Mouse (Mus musculus) forebrain, embryonic 13.5 days (tissue): Measurements from ENCODE around the gene Abhd4. TPM values are rescaled to one million over a fixed set of nuclear protein-coding genes. Genes with fewer than 3 reads are reported as not detected.

Experiments used
- ATAC-seq: fragments of 200-750 bp; cut with Nextera tagmentation; 2 replicates; pipeline ENCODE4 v1.8.0; 2017
- H3K27ac ChIP-seq: fragments of 300-500 bp; sonication (generic); 2 replicates; pipeline ENCODE4 v1.5.1; 2015; ENCODE audit warnings: inconsistent platforms, mild to moderate bottlenecking, moderate library complexity
- H3K27me3 ChIP-seq: fragments of 300-500 bp; sonication (generic); 2 replicates; pipeline ENCODE4 v1.6.1; 2015; ENCODE audit warnings: mild to moderate bottlenecking, inconsistent platforms
- H3K36me3 ChIP-seq: fragments of 300-500 bp; sonication (generic); 2 replicates; pipeline ENCODE4 v1.6.1; 2015; ENCODE audit warnings: mild to moderate bottlenecking, inconsistent platforms; ENCODE audit not compliant: poor library complexity, severe bottlenecking
- H3K4me1 ChIP-seq: fragments of 300-500 bp; sonication (generic); 2 replicates; pipeline ENCODE4 v1.6.1; 2015; ENCODE audit warnings: inconsistent platforms
- H3K4me2 ChIP-seq: fragments of 300-500 bp; sonication (generic); 2 replicates; pipeline ENCODE4 v1.6.1; 2015; ENCODE audit warnings: inconsistent platforms, mild to moderate bottlenecking, moderate library complexity
- H3K4me3 ChIP-seq: fragments of 300-500 bp; sonication (generic); 2 replicates; pipeline ENCODE4 v1.5.1; 2015; ENCODE audit warnings: mild to moderate bottlenecking, inconsistent platforms
- H3K9ac ChIP-seq: fragments of 300-500 bp; sonication (generic); 2 replicates; pipeline ENCODE4 v1.6.1; 2015; ENCODE audit warnings: mild to moderate bottlenecking, inconsistent platforms
- H3K9me3 ChIP-seq: fragments of 300-500 bp; sonication (generic); replicated peaks from 2 replicates; pipeline ENCODE4 v1.6.1; 2016; ENCODE audit warnings: inconsistent platforms
- WGBS: fragments of 180-500 bp; shearing (Covaris S2); methylation state at CpG from one replicate; pipeline ENCODE4 v1.1.7; 2015; 5-methylcytosine and 5-hydroxymethylcytosine counted together
- polyA plus RNA-seq: library from polyadenylated mRNA; unstranded; fragments of >200 nt; fragmentation: Nextera tagmentation; extraction: Ambion mirVana; gene quantifications from 2 replicates; pipeline ENCODE4 v1.2.1, GENCODE M21; 2015

Abhd4 gene
- polyA plus RNA-seq, 1 experiment from 2014 or later: 46.1 TPM

- Histone ChIP-seq H3K27me3 (no peaks in the 10 kb centered on the region), H3K9ac (no peak overlapping the region), H3K9me3 (no peaks in the 10 kb centered on the region), H3K36me3 (peaks cover 17% of the 10 kb centered on the region), H3K4me3 (no peak overlapping the region), H3K27ac (no peak overlapping the region), H3K4me1 (no peaks in the 10 kb centered on the region), H3K4me2 (no peak overlapping the region)
- 91% methylated on average over 3 of the region's 3 CpGs for WGBS
- no peak for ATAC-seq
These were observed 15.6 kb downstream of the Abhd4 start for GRCm38 (mm10) chr14:54269566-54269965.

DNA sequence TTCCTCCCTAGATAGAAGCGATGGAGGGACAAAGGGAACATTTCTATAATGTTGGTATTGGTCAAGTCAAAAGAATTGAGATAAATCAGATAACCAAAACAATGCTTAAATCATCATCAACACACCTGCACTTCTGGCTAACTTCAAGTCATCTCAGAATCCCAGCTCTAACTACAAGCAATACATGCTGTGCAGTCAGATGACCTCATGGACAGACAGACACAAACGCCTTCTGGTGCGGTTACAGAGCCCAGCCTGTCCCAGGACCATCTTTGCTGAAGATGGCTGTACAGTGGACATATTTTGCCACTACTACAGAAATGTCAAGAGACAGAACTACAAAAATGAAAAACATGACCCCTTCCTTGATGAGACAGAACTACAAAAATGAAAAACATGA is 16.4 kb downstream of the Abhd4 start:
- Histone ChIP-seq H3K9ac (no peak overlapping the region), H3K4me2 (no peak overlapping the region), H3K4me1 (no peaks in the 10 kb centered on the region), H3K9me3 (no peaks in the 10 kb centered on the region), H3K36me3 (peaks cover 17% of the 10 kb centered on the region), H3K27ac (no peak overlapping the region), H3K27me3 (no peaks in the 10 kb centered on the region), H3K4me3 (no peak overlapping the region)
- ATAC-seq: no peak
- WGBS: 93% methylated on average over 3 of the region's 3 CpGs

GRCm38 (mm10) chr14:54271976-54272606 is 18.1 kb downstream of the Abhd4 start:
- Histone ChIP-seq H3K4me3 (no peak overlapping the region), H3K36me3 (peaks cover 12% of the 10 kb centered on the region), H3K27ac (no peak overlapping the region), H3K9ac (no peak overlapping the region), H3K4me2 (no peak overlapping the region), H3K9me3 (no peaks in the 10 kb centered on the region), H3K4me1 (no peaks in the 10 kb centered on the region), H3K27me3 (no peaks in the 10 kb centered on the region)
- WGBS: 70% methylated on average over 3 of the region's 3 CpGs
- ATAC-seq: no peak

GRCm38 (mm10) chr14:54272696-54273095 is 18.7 kb downstream of the Abhd4 start:
- H3K4me3 ChIP-seq: no peak overlapping the region
- H3K27ac ChIP-seq: no peak overlapping the region
- no peak for ATAC-seq
- no peak overlapping the region for H3K4me2 ChIP-seq
- peaks cover 6% of the 10 kb centered on the region for H3K36me3 ChIP-seq
- no peak overlapping the region for H3K9ac ChIP-seq
- WGBS: 91% methylated on average over 3 of the region's 3 CpGs
- H3K9me3 ChIP-seq: no peaks in the 10 kb centered on the region
- no peaks in the 10 kb centered on the region for H3K27me3 ChIP-seq
- H3K4me1 ChIP-seq: no peaks in the 10 kb centered on the region

DNA sequence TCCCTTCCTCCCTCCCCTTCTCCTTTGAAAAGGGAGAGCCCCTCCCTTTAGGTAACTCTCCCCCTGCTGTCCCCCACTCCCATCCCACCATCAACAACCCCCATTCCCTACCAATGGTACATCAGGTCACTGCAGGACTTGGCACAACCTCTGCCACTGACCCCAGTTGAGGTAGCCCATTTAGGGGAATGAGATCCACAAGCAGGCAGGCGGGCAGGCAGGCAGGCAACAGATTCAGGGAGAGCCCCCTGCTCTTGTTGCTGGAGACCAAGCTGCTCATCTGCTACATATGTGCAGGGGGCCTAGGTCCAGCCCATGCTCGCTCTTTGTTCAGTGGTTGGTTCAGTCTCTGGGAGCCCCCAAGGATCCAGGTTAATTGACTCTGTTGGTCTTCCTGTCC is 22.5 kb downstream of the Abhd4 start:
- Histone ChIP-seq H3K36me3 (no peaks in the 10 kb centered on the region), H3K4me1 (no peaks in the 10 kb centered on the region), H3K9ac (no peak overlapping the region), H3K27me3 (no peaks in the 10 kb centered on the region), H3K27ac (no peak overlapping the region), H3K4me2 (no peak overlapping the region), H3K4me3 (no peak overlapping the region), H3K9me3 (no peaks in the 10 kb centered on the region)
- WGBS: 88% methylated on average over 2 of the region's 2 CpGs
- no peak for ATAC-seq

DNA sequence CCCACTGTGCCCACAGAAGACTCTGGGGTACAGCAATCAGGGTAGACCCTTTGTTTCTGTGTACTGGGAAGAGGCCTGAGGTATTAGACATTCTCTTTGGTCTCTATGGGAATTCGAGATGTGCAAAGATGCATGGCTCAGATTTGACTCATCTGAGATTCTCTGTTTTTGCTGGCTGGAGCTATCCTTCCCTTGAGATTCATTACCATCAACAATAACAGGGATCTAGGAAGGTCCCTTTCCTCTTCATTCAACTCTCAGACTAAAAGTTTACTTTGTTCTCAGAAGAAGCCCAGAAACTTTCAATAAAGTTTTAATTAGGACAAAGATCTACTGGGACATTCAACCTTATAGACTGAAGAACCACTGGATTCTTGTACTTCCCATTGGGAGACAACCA is 30.9 kb downstream of the Abhd4 start, which contains the start of gene Olfr49:
Gene Olfr49, minus strand, starts transcription at position 101 of the 400 bp plus-strand sequence.
- Histone ChIP-seq H3K27me3 (no peaks in the 10 kb centered on the region), H3K4me1 (no peaks in the 10 kb centered on the region), H3K27ac (no peak within 1 kb of the TSS), H3K9me3 (no peaks in the 10 kb centered on the region), H3K36me3 (no peaks in the 10 kb centered on the region), H3K4me2 (no peak within 1 kb of the TSS), H3K9ac (no peak within 1 kb of the TSS), H3K4me3 (no peak within 1 kb of the TSS)
- no peak for ATAC-seq
- 84% methylated on average over 1 of the region's 1 CpGs for WGBS

DNA sequence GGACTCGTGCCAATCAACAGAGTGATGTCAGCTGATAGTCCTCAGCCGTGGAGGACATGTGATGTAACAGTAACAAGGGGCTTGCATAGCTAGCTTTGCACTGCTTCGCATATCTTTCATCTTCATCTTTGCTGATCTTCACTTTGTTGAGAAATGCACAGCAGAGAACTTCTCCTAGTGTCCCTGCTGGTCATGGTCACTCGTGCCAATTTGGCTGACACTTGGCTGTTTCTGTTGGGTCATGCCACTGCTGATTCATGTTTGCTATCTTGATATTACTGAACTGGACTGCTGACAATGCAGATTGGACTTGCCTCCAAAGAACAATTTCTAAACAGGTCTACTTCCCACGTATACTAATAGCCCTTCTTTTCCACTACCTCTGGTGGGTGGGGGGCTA is 46.1 kb downstream of the Abhd4 start:
- no peak overlapping the region for H3K9ac ChIP-seq
- H3K27ac ChIP-seq: no peak overlapping the region
- no peaks in the 10 kb centered on the region; the same call in 1 of the 2 replicates for H3K9me3 ChIP-seq
- no peaks in the 10 kb centered on the region for H3K27me3 ChIP-seq
- ATAC-seq: no peak
- 88% methylated on average over 5 of the region's 5 CpGs for WGBS
- no peaks in the 10 kb centered on the region for H3K36me3 ChIP-seq
- no peak overlapping the region for H3K4me3 ChIP-seq
- no peak overlapping the region for H3K4me2 ChIP-seq
- no peaks in the 10 kb centered on the region for H3K4me1 ChIP-seq

GRCm38 (mm10) chr14:54300676-54301075 is 46.7 kb downstream of the Abhd4 start:
- no peaks in the 10 kb centered on the region for H3K36me3 ChIP-seq
- no peaks in the 10 kb centered on the region; the same call in 1 of the 2 replicates for H3K9me3 ChIP-seq
- ATAC-seq: no peak
- no peaks in the 10 kb centered on the region for H3K4me1 ChIP-seq
- WGBS: 79% methylated on average over 3 of the region's 3 CpGs
- no peak overlapping the region for H3K4me3 ChIP-seq
- H3K4me2 ChIP-seq: no peak overlapping the region
- H3K27ac ChIP-seq: no peak overlapping the region
- H3K27me3 ChIP-seq: no peaks in the 10 kb centered on the region
- no peak overlapping the region for H3K9ac ChIP-seq

DNA sequence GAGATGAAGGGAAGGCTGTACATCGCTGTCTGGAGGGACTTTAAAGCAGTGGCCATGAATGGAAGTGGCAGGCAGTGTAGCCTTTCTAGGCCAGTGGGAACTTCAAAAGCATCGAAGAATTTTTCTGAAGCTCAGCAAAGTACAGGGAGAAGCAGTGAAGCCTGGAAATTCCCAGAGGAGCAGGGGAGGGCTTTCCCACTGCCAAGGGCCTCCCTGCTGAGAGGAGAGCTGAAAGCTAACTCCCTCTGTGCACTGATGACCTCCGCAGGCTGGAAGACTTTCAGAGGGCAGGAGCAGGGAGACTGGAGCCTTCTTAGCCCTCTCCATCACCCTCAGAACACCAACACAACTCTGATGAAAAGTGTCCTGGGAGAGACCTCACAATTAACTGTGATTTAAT is 57.8 kb downstream of the Abhd4 start:
- Histone ChIP-seq H3K9me3 (no peaks in the 10 kb centered on the region), H3K4me2 (no peak overlapping the region), H3K27ac (no peak overlapping the region), H3K27me3 (no peaks in the 10 kb centered on the region), H3K36me3 (no peaks in the 10 kb centered on the region), H3K4me3 (no peak overlapping the region), H3K4me1 (no peaks in the 10 kb centered on the region), H3K9ac (no peak overlapping the region)
- ATAC-seq: no peak
- WGBS: 24% methylated on average over 3 of the region's 3 CpGs

Other genes with a start within 250 kb of the Abhd4 start
- 281 and 283 TPM in 2 replicates for gene Dad1, start 84 bp upstream of the Abhd4 start, polyA plus RNA-seq
- not detected in 2 replicates for gene Olfr49, start 30.8 kb downstream of the Abhd4 start, polyA plus RNA-seq
- gene Oxa1l, start 106.6 kb downstream of the Abhd4 start, polyA plus RNA-seq: 43.8 and 50.6 TPM in 2 replicates
- 5.6 and 6.1 TPM in 2 replicates for gene Slc7a7, start 163.6 kb downstream of the Abhd4 start, polyA plus RNA-seq
- 270 and 310 TPM in 2 replicates for gene Mrpl52, start 172.7 kb downstream of the Abhd4 start, polyA plus RNA-seq
- gene Mmp14, start 177.4 kb downstream of the Abhd4 start, polyA plus RNA-seq: 54.5 and 57.3 TPM in 2 replicates
- 19.9 and 24.4 TPM in 2 replicates for gene Lrp10, start 209.9 kb downstream of the Abhd4 start, polyA plus RNA-seq
- 24.2 and 24.4 TPM in 2 replicates for gene Rem2, start 221.9 kb downstream of the Abhd4 start, polyA plus RNA-seq